Mouse (Mus musculus): ENCODE data around the gene Gm5565. TPM values are rescaled to one million over a fixed set of nuclear protein-coding genes. Genes with fewer than 3 reads are reported as not detected.
"Not testable (repeated sequence)": the region's sequence is repeated elsewhere in the genome, so short reads cannot be mapped to it uniquely, and the experiment has no call there.

The Gm5565 gene
- polyA plus RNA-seq (2012; rRNA removed) = not detected in 2 replicates

DNA sequence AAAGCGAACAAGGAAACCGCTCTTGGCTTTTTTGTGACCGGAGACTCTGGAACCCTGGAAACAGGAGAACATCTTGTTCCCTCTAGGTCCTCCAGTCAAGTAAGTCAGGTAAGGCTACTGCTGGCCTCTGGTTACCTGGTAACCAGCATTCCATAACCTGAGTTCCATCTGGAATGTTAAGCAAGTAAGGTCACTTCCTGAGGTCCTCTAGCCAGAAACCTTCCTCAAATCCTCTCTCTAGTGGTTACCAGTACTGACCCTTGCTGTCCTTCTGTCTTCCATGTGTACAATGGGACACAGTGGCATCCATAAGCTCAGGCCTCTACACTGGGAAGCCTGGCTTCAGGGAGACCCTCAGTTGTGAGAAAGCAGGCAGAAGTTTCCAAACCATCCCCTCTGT, at the start of gene Gm5565:
Gm5565 (minus strand) TSS at position 101 of the 400 bp plus-strand sequence.
- DNase-seq (ENCODE audit: low spot score) = not testable (repeated sequence)

GRCm38 (mm10) chr5:146205537-146205936, 45.2 kb upstream of the Gm5565 start:
- no peak for DNase-seq (ENCODE audit: low spot score)

- no peak for DNase-seq (ENCODE audit: low spot score)
These were observed 43.6 kb upstream of the Gm5565 start for GRCm38 (mm10) chr5:146203921-146204320.

DNA sequence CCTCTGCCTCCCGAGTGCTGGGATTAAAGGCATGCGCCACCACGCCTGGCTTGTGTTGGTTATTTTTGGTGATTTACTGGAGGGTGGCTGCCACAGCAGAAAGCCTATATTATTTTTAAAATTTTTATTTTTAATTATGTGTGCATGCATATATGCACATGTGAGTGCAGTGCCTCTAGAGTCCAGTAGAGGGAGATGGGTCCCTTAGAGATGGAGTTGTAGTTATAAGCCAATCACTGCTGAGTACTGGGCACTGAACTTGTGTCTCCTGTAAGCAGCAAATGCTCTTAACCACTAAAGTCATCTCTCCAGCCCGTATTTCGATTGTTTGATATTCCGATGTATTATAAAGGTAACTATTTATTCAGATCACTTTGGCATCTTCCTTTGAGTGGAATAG, 40.2 kb upstream of the Gm5565 start:
- DNase-seq (ENCODE audit: low spot score) = no peak

GRCm38 (mm10) chr5:146199540-146199939, 39.2 kb upstream of the Gm5565 start:
- no peak for DNase-seq (ENCODE audit: low spot score)

- DNase-seq (ENCODE audit: low spot score) = no peak
These were observed 38.7 kb upstream of the Gm5565 start for GRCm38 (mm10) chr5:146199073-146199472.

DNA sequence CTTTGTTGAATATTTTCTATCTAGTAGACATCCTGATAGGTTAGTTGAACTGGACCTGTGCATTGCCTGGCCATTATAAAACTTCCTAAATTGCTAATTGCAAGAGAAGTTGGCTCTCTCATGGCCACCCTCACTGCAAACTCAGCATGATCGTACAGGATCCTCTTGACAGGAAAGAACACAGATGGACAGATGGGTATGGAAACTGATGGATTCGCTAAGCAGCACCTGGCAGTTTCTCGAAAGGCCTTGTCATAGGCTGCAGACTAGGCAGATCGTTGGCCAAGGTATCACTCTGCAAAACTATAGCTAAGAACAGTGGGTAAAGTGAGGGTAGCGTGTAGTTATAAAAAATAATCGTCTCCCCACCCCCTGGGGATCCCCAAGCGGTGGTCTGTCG, 33.0 kb upstream of the Gm5565 start:
- no peak for DNase-seq (ENCODE audit: low spot score)

- DNase-seq (ENCODE audit: low spot score) = no peak
These were observed 30.3 kb upstream of the Gm5565 start for GRCm38 (mm10) chr5:146190501-146191269.

DNA sequence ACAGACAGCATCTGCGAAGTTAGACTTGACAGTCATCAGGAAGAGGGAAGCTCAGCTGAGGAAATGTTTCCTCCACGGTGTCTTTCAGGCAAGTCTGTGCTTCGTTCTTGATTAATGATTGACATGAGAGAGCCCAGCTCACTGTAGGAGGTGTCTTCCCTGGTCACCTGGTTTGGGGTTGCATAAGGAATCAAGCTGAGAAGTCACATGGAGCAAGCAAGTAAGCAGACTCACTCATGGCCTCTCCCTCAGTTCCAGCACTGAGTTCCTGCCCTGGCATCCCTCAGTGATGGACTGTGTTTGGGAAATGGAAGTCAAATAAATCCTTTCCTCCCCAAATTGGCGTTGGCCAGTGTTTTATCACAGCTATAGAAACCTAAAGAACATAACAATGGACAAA, 29.8 kb upstream of the Gm5565 start:
- DNase-seq (ENCODE audit: low spot score) = no peak

- no peak for DNase-seq (ENCODE audit: low spot score)
These were observed 28.4 kb upstream of the Gm5565 start for GRCm38 (mm10) chr5:146188712-146189111.

DNA sequence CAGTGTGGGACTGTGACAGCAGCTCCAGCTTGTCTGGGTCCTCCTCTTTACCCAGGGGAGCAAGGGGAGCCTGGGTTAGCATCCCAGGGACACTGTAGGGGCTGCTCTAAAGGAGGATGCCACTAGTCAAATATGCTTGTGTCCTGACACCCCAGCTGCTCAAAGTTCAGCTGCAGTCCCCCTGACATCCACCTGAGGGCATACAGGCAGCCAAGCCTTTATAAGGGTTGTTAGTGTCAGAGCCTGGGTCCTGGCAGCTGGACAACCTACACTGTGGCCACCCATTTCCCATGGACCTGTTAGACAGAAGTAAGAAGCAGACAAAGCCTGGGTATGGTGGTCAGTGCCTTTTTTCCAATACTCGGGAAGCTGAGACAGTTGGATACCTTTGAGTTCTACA, 27.8 kb upstream of the Gm5565 start:
- no peak for DNase-seq (ENCODE audit: low spot score)

DNA sequence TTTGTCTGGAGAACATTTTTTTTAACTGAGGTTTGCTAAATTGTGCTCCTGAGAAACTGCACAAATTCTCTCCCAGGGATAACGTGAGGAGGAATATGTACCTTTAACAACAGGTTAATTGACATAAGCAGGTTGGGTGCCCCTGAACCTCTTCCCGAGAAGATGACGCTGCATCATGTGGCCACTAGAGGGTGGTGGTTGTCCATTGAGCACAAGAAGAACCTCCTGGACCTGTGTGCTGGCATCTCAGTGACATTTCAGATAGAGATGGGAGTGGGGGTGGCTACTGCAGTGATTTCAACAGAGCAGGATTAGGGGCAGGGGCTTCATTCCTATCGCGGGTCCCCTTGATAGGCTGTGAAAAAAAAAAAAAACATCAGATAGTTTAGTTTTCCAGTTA, 27.1 kb upstream of the Gm5565 start:
- DNase-seq (ENCODE audit: low spot score) = peak; percentile 29

DNA sequence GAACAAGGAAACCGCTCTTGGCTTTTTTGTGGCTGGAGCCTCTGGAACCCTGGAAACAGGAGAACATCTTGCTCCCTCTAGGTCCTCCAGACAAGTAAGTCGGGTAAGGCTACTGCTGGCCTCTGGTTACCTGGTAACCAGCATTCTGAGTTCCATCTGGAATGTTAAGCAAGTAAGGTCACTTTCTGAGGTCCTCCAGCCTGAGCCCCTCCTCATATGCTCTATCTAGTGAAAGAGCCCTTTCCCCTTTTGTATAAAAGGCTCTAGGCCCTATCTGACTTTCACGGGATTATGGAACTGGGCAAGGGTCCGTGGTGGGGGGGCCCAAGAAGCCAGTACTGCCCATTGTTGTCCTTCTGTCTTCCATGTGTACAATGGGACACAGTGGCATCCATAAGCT, 24.9 kb upstream of the Gm5565 start, which contains the start of gene 1700001J03Rik:
1700001J03Rik (minus strand) TSS at position 101 of the 400 bp plus-strand sequence.
- not testable (repeated sequence) for DNase-seq (ENCODE audit: low spot score)

DNA sequence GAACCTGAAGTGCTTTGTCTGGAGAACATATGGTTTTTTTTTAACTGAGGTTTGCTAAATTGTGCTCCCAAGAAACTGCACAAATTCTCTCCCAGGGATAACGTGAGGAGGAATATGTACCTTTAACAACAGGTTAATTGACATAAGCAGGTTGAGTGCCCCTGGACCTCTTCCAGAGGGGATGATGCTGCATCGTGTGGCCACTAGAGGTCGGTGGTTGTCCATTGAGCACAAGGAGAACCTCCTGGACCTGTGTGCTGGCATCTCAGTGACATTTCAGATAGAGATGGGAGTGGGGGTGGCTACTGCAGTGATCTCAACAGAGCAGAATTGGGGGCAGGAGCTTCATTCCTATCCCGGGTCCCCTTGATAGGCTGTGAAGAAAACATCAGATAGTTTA, 12.4 kb upstream of the Gm5565 start:
- not testable (repeated sequence) for DNase-seq (ENCODE audit: low spot score)

DNA sequence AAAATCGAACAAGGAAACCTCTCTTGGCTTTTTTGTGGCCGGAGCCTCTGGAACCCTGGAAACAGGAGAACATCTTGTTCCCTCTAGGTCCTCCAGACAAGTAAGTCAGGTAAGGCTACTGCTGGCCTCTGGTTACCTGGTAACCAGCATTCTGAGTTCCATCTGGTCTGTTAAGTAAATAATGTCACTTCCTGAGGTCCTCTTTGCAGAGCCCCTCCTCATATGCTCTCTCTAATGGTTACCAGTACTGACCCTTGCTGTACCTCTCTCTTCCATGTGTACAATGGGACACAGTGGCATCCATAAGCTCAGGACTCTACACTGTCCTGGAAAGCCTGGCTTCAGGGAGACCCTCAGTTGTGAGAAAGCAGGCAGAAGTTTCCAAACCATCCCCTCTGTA, 10.3 kb upstream of the Gm5565 start, which contains the start of gene Gm6309:
Gm6309 (minus strand) TSS at position 101 of the 400 bp plus-strand sequence.
- DNase-seq (ENCODE audit: low spot score) = not testable (repeated sequence)

- DNase-seq (ENCODE audit: low spot score) = not testable (repeated sequence)
These were observed 2.0 kb downstream of the Gm5565 start for GRCm38 (mm10) chr5:146158326-146158725.

DNA sequence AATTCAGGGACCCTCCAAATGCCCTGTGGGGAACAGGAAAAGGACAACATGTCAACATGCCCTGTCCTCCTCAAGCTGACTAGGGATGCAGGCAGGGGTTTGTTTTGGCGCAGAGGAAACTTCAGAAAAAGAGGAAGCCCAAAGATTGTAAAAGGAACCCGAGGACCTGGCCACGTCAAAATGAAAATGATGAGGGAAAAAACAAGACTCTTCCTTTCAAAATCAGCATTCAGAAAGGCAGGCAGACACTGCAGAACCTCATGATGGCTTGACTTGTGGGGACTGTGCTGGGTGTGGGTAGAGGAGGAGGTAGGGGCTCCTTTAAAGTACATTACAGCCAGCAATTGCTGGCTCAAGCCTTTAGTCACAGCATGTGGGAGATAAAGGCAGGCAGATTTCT, 9.9 kb downstream of the Gm5565 start:
- no peak for DNase-seq (ENCODE audit: low spot score)

- no peak for DNase-seq (ENCODE audit: low spot score)
These were observed 12.4 kb downstream of the Gm5565 start for GRCm38 (mm10) chr5:146147903-146148302.

Other genes with a start within 250 kb of the Gm5565 start
- gene Cyp3a25, start 150.9 kb downstream of the Gm5565 start, polyA plus RNA-seq (2012; rRNA removed) = not detected in 2 replicates
- gene Cyp3a59, start 81.3 kb downstream of the Gm5565 start, polyA plus RNA-seq (2012; rRNA removed) = not detected in 2 replicates
- not detected in 2 replicates for gene Gm6309, start 10.2 kb upstream of the Gm5565 start, polyA plus RNA-seq (2012; rRNA removed)
- 0.81 and 1.3 TPM in 2 replicates for gene 1700001J03Rik, start 24.8 kb upstream of the Gm5565 start, polyA plus RNA-seq (2012; rRNA removed)
- 45.6 and 50.1 TPM in 2 replicates for gene Rnf6, start 61.0 kb upstream of the Gm5565 start, polyA plus RNA-seq (2012; rRNA removed)
- 66.2 and 67.9 TPM in 2 replicates for gene Cdk8, start 70.7 kb upstream of the Gm5565 start, polyA plus RNA-seq (2012; rRNA removed)
- gene Wasf3, start 224.4 kb upstream of the Gm5565 start, polyA plus RNA-seq (2012; rRNA removed) = 3.0 and 4.8 TPM in 2 replicates